Mouse (Mus musculus): ENCODE measurements around the gene Dus1l. TPM values are rescaled to one million over a fixed set of nuclear protein-coding genes. Genes with fewer than 3 reads are reported as not detected.

Gene Dus1l
- total and polyA plus RNA-seq, 3 experiments: 98.7 to 155 (median 120) TPM

Other genes starting within 250 kb of the Dus1l start
Only the 20 nearest of the 27 such genes appear.
- gene Npb, start 187.9 kb downstream of the Dus1l start, total RNA-seq (2012; rRNA removed): 0.55 TPM in 1 of 2 replicates, not detected in the other
- not detected in 2 replicates for gene Npb, start 187.9 kb downstream of the Dus1l start, total RNA-seq (2014; rRNA removed)
- gene Npb, start 187.9 kb downstream of the Dus1l start, polyA plus RNA-seq (2012; ENCODE audit: insufficient read length, low read depth): 1.0 and 1.3 TPM in 2 replicates
- 166 and 175 TPM in 2 replicates for gene Pcyt2, start 178.5 kb downstream of the Dus1l start, total RNA-seq (2012; rRNA removed)
- gene Pcyt2, start 178.5 kb downstream of the Dus1l start, total RNA-seq (2014; rRNA removed): 149 and 154 TPM in 2 replicates
- gene Pcyt2, start 178.5 kb downstream of the Dus1l start, polyA plus RNA-seq (2012; ENCODE audit: insufficient read length, low read depth): 155 and 158 TPM in 2 replicates
- 75.2 and 87.1 TPM in 2 replicates for gene Sirt7, start 171.2 kb downstream of the Dus1l start, total RNA-seq (2012; rRNA removed)
- gene Sirt7, start 171.2 kb downstream of the Dus1l start, total RNA-seq (2014; rRNA removed): 71.7 and 74.4 TPM in 2 replicates
- 84.4 and 91.3 TPM in 2 replicates for gene Sirt7, start 171.2 kb downstream of the Dus1l start, polyA plus RNA-seq (2012; ENCODE audit: insufficient read length, low read depth)
- gene Mafg, start 162.8 kb downstream of the Dus1l start, total RNA-seq (2012; rRNA removed): 26.4 and 29.3 TPM in 2 replicates
- gene Mafg, start 162.8 kb downstream of the Dus1l start, total RNA-seq (2014; rRNA removed): 14.6 and 17.0 TPM in 2 replicates
- 62.1 and 63.7 TPM in 2 replicates for gene Mafg, start 162.8 kb downstream of the Dus1l start, polyA plus RNA-seq (2012; ENCODE audit: insufficient read length, low read depth)
- 26.2 and 75.3 TPM in 2 replicates for gene Pycr1, start 152.6 kb downstream of the Dus1l start, total RNA-seq (2012; rRNA removed)
- 18.3 and 21.0 TPM in 2 replicates for gene Pycr1, start 152.6 kb downstream of the Dus1l start, total RNA-seq (2014; rRNA removed)
- 27.2 and 32.3 TPM in 2 replicates for gene Pycr1, start 152.6 kb downstream of the Dus1l start, polyA plus RNA-seq (2012; ENCODE audit: insufficient read length, low read depth)
- gene Myadml2, start 148.2 kb downstream of the Dus1l start, total RNA-seq (2012; rRNA removed): 0.68 and 0.88 TPM in 2 replicates
- gene Myadml2, start 148.2 kb downstream of the Dus1l start, total RNA-seq (2014; rRNA removed): not detected in 2 replicates
- not detected in 2 replicates for gene Myadml2, start 148.2 kb downstream of the Dus1l start, polyA plus RNA-seq (2012; ENCODE audit: insufficient read length, low read depth)
- not detected in 2 replicates for gene Notum, start 135.2 kb downstream of the Dus1l start, total RNA-seq (2012; rRNA removed)
- gene Notum, start 135.2 kb downstream of the Dus1l start, total RNA-seq (2014; rRNA removed): not detected in 2 replicates
- gene Notum, start 135.2 kb downstream of the Dus1l start, polyA plus RNA-seq (2012; ENCODE audit: insufficient read length, low read depth): not detected in 2 replicates
- 34.1 and 37.7 TPM in 2 replicates for gene Aspscr1, start 123.4 kb downstream of the Dus1l start, total RNA-seq (2012; rRNA removed)
- 24.9 and 27.3 TPM in 2 replicates for gene Aspscr1, start 123.4 kb downstream of the Dus1l start, total RNA-seq (2014; rRNA removed)
- gene Aspscr1, start 123.4 kb downstream of the Dus1l start, polyA plus RNA-seq (2012; ENCODE audit: insufficient read length, low read depth): 62.4 and 69.9 TPM in 2 replicates
- 101 and 103 TPM in 2 replicates for gene Cenpx, start 82.7 kb downstream of the Dus1l start, total RNA-seq (2012; rRNA removed)
- gene Cenpx, start 82.7 kb downstream of the Dus1l start, total RNA-seq (2014; rRNA removed): 72.3 and 76.5 TPM in 2 replicates
- 122 and 131 TPM in 2 replicates for gene Cenpx, start 82.7 kb downstream of the Dus1l start, polyA plus RNA-seq (2012; ENCODE audit: insufficient read length, low read depth)
- 31.3 and 35.6 TPM in 2 replicates for gene Lrrc45, start 82.5 kb downstream of the Dus1l start, total RNA-seq (2012; rRNA removed)
- gene Lrrc45, start 82.5 kb downstream of the Dus1l start, total RNA-seq (2014; rRNA removed): 11.7 and 12.9 TPM in 2 replicates
- gene Lrrc45, start 82.5 kb downstream of the Dus1l start, polyA plus RNA-seq (2012; ENCODE audit: insufficient read length, low read depth): 20.3 and 23.8 TPM in 2 replicates
- 8.9 and 9.9 TPM in 2 replicates for gene Rac3, start 74.9 kb downstream of the Dus1l start, total RNA-seq (2012; rRNA removed)
- gene Rac3, start 74.9 kb downstream of the Dus1l start, total RNA-seq (2014; rRNA removed): 2.9 and 3.4 TPM in 2 replicates
- gene Rac3, start 74.9 kb downstream of the Dus1l start, polyA plus RNA-seq (2012; ENCODE audit: insufficient read length, low read depth): 5.5 and 8.3 TPM in 2 replicates
- 49.4 and 74.7 TPM in 2 replicates for gene Dcxr, start 69.1 kb downstream of the Dus1l start, total RNA-seq (2012; rRNA removed)
- gene Dcxr, start 69.1 kb downstream of the Dus1l start, total RNA-seq (2014; rRNA removed): 24.1 and 24.8 TPM in 2 replicates
- 23.3 and 23.5 TPM in 2 replicates for gene Dcxr, start 69.1 kb downstream of the Dus1l start, polyA plus RNA-seq (2012; ENCODE audit: insufficient read length, low read depth)
- 0.21 and 0.25 TPM in 2 replicates for gene Cbr2, start 64.3 kb downstream of the Dus1l start, total RNA-seq (2012; rRNA removed)
- gene Cbr2, start 64.3 kb downstream of the Dus1l start, total RNA-seq (2014; rRNA removed): not detected in 2 replicates
- not detected in 2 replicates for gene Cbr2, start 64.3 kb downstream of the Dus1l start, polyA plus RNA-seq (2012; ENCODE audit: insufficient read length, low read depth)
- gene Hmga1b, start 33.6 kb downstream of the Dus1l start, total RNA-seq (2012; rRNA removed): 167 and 203 TPM in 2 replicates
- gene Hmga1b, start 33.6 kb downstream of the Dus1l start, total RNA-seq (2014; rRNA removed): 105 and 126 TPM in 2 replicates
- gene Hmga1b, start 33.6 kb downstream of the Dus1l start, polyA plus RNA-seq (2012; ENCODE audit: insufficient read length, low read depth): 368 and 414 TPM in 2 replicates
- 10.0 and 10.4 TPM in 2 replicates for gene Rfng, start 12.2 kb downstream of the Dus1l start, total RNA-seq (2012; rRNA removed)
- gene Rfng, start 12.2 kb downstream of the Dus1l start, total RNA-seq (2014; rRNA removed): 3.8 and 4.3 TPM in 2 replicates
- gene Rfng, start 12.2 kb downstream of the Dus1l start, polyA plus RNA-seq (2012; ENCODE audit: insufficient read length, low read depth): 14.2 and 17.6 TPM in 2 replicates
- 174 and 254 TPM in 2 replicates for gene Gps1, start 12.1 kb downstream of the Dus1l start, total RNA-seq (2012; rRNA removed)
- 184 and 188 TPM in 2 replicates for gene Gps1, start 12.1 kb downstream of the Dus1l start, total RNA-seq (2014; rRNA removed)
- gene Gps1, start 12.1 kb downstream of the Dus1l start, polyA plus RNA-seq (2012; ENCODE audit: insufficient read length, low read depth): 141 and 158 TPM in 2 replicates
- gene Fasn, start 28.1 kb upstream of the Dus1l start, total RNA-seq (2012; rRNA removed): 186 and 279 TPM in 2 replicates
- gene Fasn, start 28.1 kb upstream of the Dus1l start, total RNA-seq (2014; rRNA removed): 109 and 116 TPM in 2 replicates
- 241 and 300 TPM in 2 replicates for gene Fasn, start 28.1 kb upstream of the Dus1l start, polyA plus RNA-seq (2012; ENCODE audit: insufficient read length, low read depth)
- gene Ccdc57, start 136.5 kb upstream of the Dus1l start, total RNA-seq (2012; rRNA removed): 4.6 and 5.4 TPM in 2 replicates
- 2.3 and 2.7 TPM in 2 replicates for gene Ccdc57, start 136.5 kb upstream of the Dus1l start, total RNA-seq (2014; rRNA removed)
- gene Ccdc57, start 136.5 kb upstream of the Dus1l start, polyA plus RNA-seq (2012; ENCODE audit: insufficient read length, low read depth): 6.0 and 6.2 TPM in 2 replicates
- 214 and 388 TPM in 2 replicates for gene Slc16a3, start 152.1 kb upstream of the Dus1l start, total RNA-seq (2012; rRNA removed)
- gene Slc16a3, start 152.1 kb upstream of the Dus1l start, total RNA-seq (2014; rRNA removed): 90.8 and 130 TPM in 2 replicates
- gene Slc16a3, start 152.1 kb upstream of the Dus1l start, polyA plus RNA-seq (2012; ENCODE audit: insufficient read length, low read depth): 9.7 and 11.1 TPM in 2 replicates
- gene Csnk1d, start 194.9 kb upstream of the Dus1l start, total RNA-seq (2012; rRNA removed): 92.1 and 96.8 TPM in 2 replicates
- 77.7 and 77.8 TPM in 2 replicates for gene Csnk1d, start 194.9 kb upstream of the Dus1l start, total RNA-seq (2014; rRNA removed)
- gene Csnk1d, start 194.9 kb upstream of the Dus1l start, polyA plus RNA-seq (2012; ENCODE audit: insufficient read length, low read depth): 134 and 136 TPM in 2 replicates